Mouse (Mus musculus) hindbrain, embryonic 15.5 days (tissue): ENCODE data around the gene Klk1b9. TPM values are rescaled to one million over a fixed set of nuclear protein-coding genes. Genes with fewer than 3 reads are reported as not detected.
"Not testable (repeated sequence)": the region's sequence is repeated elsewhere in the genome, so short reads cannot be mapped to it uniquely, and the experiment has no call there.

Experiments
- ATAC-seq: fragments of 200-750 bp; cut with Nextera tagmentation; 2 replicates; pipeline ENCODE4 v1.8.0; 2017; ENCODE audit warnings: low read depth, moderate number of reproducible peaks, moderate TSS enrichment; ENCODE audit not compliant: low FRiP score
- H3K27ac ChIP-seq: fragments of 300-500 bp; sonication (generic); replicated peaks from 2 replicates; pipeline ENCODE4 v1.5.1; 2015; ENCODE audit warnings: mild to moderate bottlenecking, inconsistent platforms
- H3K27me3 ChIP-seq: fragments of 300-500 bp; sonication (generic); 2 replicates; pipeline ENCODE4 v1.6.1; 2015; ENCODE audit warnings: control low read depth, inconsistent platforms
- H3K36me3 ChIP-seq: fragments of 300-500 bp; sonication (generic); 2 replicates; pipeline ENCODE4 v1.6.1; 2015; ENCODE audit warnings: control low read depth, inconsistent platforms
- H3K4me1 ChIP-seq: fragments of 300-500 bp; sonication (generic); replicated peaks from 2 replicates; pipeline ENCODE4 v1.6.1; 2015; ENCODE audit warnings: control low read depth, inconsistent platforms
- H3K4me2 ChIP-seq: fragments of 300-500 bp; sonication (generic); 2 replicates; pipeline ENCODE4 v1.6.1; 2015; ENCODE audit warnings: moderate library complexity, mild to moderate bottlenecking, inconsistent platforms
- H3K4me3 ChIP-seq: fragments of 300-500 bp; sonication (generic); 2 replicates; pipeline ENCODE4 v1.5.1; 2015; ENCODE audit warnings: mild to moderate bottlenecking, inconsistent platforms
- H3K9ac ChIP-seq: fragments of 300-500 bp; sonication (generic); 2 replicates; pipeline ENCODE4 v1.6.1; 2015; ENCODE audit warnings: inconsistent platforms
- H3K9me3 ChIP-seq: fragments of 300-500 bp; sonication (generic); 2 replicates; pipeline ENCODE4 v1.6.1; 2016; ENCODE audit warnings: control low read depth, inconsistent platforms
- WGBS: fragments of 180-500 bp; shearing (Covaris S2); methylation state at CpG from one replicate; pipeline ENCODE4 v1.1.7; 2015; 5-methylcytosine and 5-hydroxymethylcytosine counted together
- polyA plus RNA-seq: library from polyadenylated mRNA; unstranded; fragments of >200 nt; fragmentation: Nextera tagmentation; extraction: Ambion mirVana; gene quantifications from 2 replicates; pipeline ENCODE4 v1.2.1, GENCODE M21; 2015

Klk1b9 gene
- polyA plus RNA-seq, 1 experiment from 2014 or later = not detected

DNA sequence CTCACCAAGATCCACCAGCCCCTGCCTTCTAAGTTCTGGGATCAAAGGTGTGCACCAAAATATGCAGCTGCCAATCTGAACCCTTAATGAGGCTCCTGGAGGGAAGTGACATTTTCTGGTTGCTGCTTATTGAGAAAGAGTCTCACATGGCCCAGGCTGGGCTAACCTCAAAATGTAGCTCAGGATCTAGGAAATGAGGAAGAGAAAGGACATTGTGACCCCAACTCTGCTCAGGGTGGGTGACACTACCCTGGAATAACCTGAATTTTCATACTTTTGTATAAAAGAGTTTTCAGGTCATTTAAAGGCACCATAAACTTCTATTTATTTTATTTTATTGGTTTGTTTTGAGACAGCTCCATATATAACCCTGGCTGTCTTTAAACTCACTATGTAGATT, 9.8 kb downstream of the Klk1b9 start:
- no peaks in the 10 kb centered on the region for H3K36me3 ChIP-seq
- H3K9me3 ChIP-seq = no peaks in the 10 kb centered on the region
- H3K4me3 ChIP-seq = no peak overlapping the region
- H3K4me1 ChIP-seq = no peaks in the 10 kb centered on the region
- no peak for ATAC-seq
- no peak overlapping the region for H3K9ac ChIP-seq
- no peak overlapping the region for H3K4me2 ChIP-seq
- no peak overlapping the region for H3K27ac ChIP-seq
- H3K27me3 ChIP-seq = no peaks in the 10 kb centered on the region

GRCm38 (mm10) chr7:43994821-43995220, 19.0 kb downstream of the Klk1b9 start:
- not testable (repeated sequence) for H3K9ac ChIP-seq, H3K4me1 ChIP-seq, ATAC-seq, H3K4me3 ChIP-seq, H3K27me3 ChIP-seq, H3K27ac ChIP-seq, H3K9me3 ChIP-seq, H3K4me2 ChIP-seq, H3K36me3 ChIP-seq
- 87% methylated on average over 1 of the region's 1 CpGs for WGBS

DNA sequence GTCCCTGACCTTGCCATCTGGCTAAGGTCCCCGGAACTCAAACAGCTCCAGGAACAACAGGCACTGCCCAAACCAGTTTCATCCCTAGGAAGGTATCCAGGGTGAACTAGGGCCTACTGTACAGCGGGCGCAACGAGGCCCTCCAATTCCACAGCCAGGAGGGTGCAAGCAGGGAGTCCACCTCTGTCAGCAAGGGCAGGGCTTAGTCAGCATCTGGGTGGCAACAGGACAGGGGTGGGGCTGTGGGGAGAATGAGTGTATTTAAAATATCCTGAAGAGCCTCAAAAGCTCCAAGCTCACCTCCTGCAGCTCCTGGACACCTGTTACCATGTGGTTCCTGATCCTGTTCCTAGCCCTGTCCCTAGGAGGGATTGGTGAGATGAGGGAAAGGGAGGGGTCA, 19.7 kb downstream of the Klk1b9 start, which contains the start of gene Klk1b11:
Gene Klk1b11, plus strand, starts transcription at position 301 of the 400 bp plus-strand sequence.
- H3K4me2 ChIP-seq, H3K9me3 ChIP-seq, H3K4me3 ChIP-seq, H3K9ac ChIP-seq, ATAC-seq, H3K36me3 ChIP-seq, H3K27me3 ChIP-seq, H3K4me1 ChIP-seq, H3K27ac ChIP-seq: not testable (repeated sequence)
- WGBS = 90% methylated on average over 4 of the region's 4 CpGs

DNA sequence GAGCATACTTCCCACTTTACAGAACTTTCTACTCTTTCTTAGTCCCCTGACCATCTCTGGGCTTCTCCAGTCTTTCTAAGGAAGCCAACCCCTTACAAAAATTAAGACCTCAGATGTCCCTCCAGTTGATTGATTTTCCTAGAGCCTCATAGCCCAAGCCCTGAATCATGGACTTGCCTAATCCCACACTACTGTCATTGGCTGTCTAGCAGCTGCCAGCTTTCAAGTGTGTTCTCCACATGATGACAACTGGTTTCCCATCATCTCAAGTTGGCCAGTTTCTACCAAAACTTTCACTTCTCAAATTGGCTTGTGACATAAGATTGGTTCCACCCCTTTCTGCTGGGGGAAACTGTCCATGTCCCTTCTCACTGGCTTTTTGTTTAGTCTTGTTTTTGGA, 29.0 kb downstream of the Klk1b9 start:
- no peaks in the 10 kb centered on the region for H3K27me3 ChIP-seq

DNA sequence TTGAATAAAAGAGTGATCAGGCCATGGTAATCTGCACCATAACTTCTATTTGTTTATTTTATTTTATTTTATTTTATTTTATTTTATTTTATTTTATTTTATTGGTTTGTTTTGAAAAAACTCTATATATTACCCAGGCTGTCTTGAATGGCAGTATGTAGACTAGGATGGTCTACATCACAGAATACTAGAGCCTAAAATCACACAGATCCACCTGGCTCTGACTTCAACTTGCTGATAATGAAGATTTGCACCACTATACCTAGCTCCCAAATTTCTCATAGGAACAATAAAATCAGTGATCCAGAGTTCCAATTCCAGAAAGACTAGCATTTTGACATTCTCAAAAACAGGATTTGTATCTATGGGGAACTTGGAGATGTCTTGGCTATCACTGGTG, 36.0 kb downstream of the Klk1b9 start, which contains the start of gene Klk1b26:
Gene Klk1b26, plus strand, starts transcription at position 301 of the 400 bp plus-strand sequence.
- H3K27ac ChIP-seq, H3K4me2 ChIP-seq, H3K9me3 ChIP-seq, ATAC-seq, H3K9ac ChIP-seq, H3K4me3 ChIP-seq, H3K36me3 ChIP-seq, H3K4me1 ChIP-seq, H3K27me3 ChIP-seq: not testable (repeated sequence)

More for the DNA sequence above, 29.0 kb downstream of the Klk1b9 start:
- Histone ChIP-seq H3K36me3 (no peaks in the 10 kb centered on the region), H3K4me2 (no peak overlapping the region), H3K9ac (no peak overlapping the region), H3K9me3 (no peaks in the 10 kb centered on the region), H3K27ac (no peak overlapping the region), H3K4me1 (no peaks in the 10 kb centered on the region), H3K4me3 (no peak overlapping the region)
- ATAC-seq = no peak

DNA sequence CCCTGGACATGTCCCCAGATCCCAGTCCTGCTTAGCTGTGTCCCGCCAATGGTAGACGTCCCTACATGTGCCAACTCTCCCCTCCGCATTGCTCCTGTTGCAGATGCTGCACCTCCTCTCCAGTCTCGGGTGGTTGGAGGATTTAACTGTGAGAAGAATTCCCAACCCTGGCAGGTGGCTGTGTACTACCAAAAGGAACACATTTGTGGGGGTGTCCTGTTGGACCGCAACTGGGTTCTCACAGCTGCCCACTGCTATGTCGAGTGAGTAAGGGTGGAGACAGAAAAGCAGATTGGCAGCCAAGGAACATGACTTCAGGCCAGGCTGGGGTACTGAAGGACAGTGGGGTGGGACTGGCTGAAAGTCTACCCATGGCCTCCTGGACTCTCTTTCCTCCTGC, 38.8 kb downstream of the Klk1b9 start:
- not testable (repeated sequence) for H3K9me3 ChIP-seq, H3K4me2 ChIP-seq, H3K36me3 ChIP-seq, ATAC-seq, H3K4me3 ChIP-seq, H3K4me1 ChIP-seq, H3K27ac ChIP-seq, H3K9ac ChIP-seq, H3K27me3 ChIP-seq
- WGBS = 82% methylated on average over 6 of the region's 6 CpGs

- WGBS = 87% methylated on average over 5 of the region's 5 CpGs
- no peak overlapping the region for H3K27ac ChIP-seq
- H3K9ac ChIP-seq = no peak overlapping the region
- no peaks in the 10 kb centered on the region for H3K27me3 ChIP-seq
- H3K4me2 ChIP-seq = no peak overlapping the region
- no peaks in the 10 kb centered on the region for H3K36me3 ChIP-seq
- H3K4me3 ChIP-seq = no peak overlapping the region
- no peak for ATAC-seq
- no peaks in the 10 kb centered on the region for H3K4me1 ChIP-seq
- no peaks in the 10 kb centered on the region for H3K9me3 ChIP-seq
These were observed 39.2 kb downstream of the Klk1b9 start for GRCm38 (mm10) chr7:44015071-44015470.

Other genes starting within 250 kb of the Klk1b9 start
- 0.14 TPM in 1 of 2 replicates, not detected in the other for gene Klk12, start 207.2 kb upstream of the Klk1b9 start, polyA plus RNA-seq
- 0.22 and 0.27 TPM in 2 replicates for gene Klk11, start 201.5 kb upstream of the Klk1b9 start, polyA plus RNA-seq
- 0.10 and 0.30 TPM in 2 replicates for gene Klk10, start 195.0 kb upstream of the Klk1b9 start, polyA plus RNA-seq
- gene Klk9, start 184.2 kb upstream of the Klk1b9 start, polyA plus RNA-seq = 0.13 and 0.14 TPM in 2 replicates
- 10.1 TPM in 2 replicates for gene Klk8, start 178.5 kb upstream of the Klk1b9 start, polyA plus RNA-seq
- 0.13 TPM in 1 of 2 replicates, not detected in the other for gene Klk7, start 164.8 kb upstream of the Klk1b9 start, polyA plus RNA-seq
- not detected in 2 replicates for gene Klk6, start 151.6 kb upstream of the Klk1b9 start, polyA plus RNA-seq
- gene Klk5, start 134.1 kb upstream of the Klk1b9 start, polyA plus RNA-seq = not detected in 2 replicates
- gene Klk4, start 94.9 kb upstream of the Klk1b9 start, polyA plus RNA-seq = 1.7 and 2.6 TPM in 2 replicates
- gene Klk15, start 42.3 kb upstream of the Klk1b9 start, polyA plus RNA-seq = not detected in 2 replicates
- not detected in 2 replicates for gene Klk1b8, start 25.4 kb upstream of the Klk1b9 start, polyA plus RNA-seq
- not detected in 2 replicates for gene Klk1b1, start 9.3 kb upstream of the Klk1b9 start, polyA plus RNA-seq
- not detected in 2 replicates for gene Klk1b11, start 19.8 kb downstream of the Klk1b9 start, polyA plus RNA-seq
- not detected in 2 replicates for gene Klk1b26, start 36.1 kb downstream of the Klk1b9 start, polyA plus RNA-seq
- gene Klk1b27, start 76.2 kb downstream of the Klk1b9 start, polyA plus RNA-seq = not detected in 2 replicates
- not detected in 2 replicates for gene Klk1b21, start 126.3 kb downstream of the Klk1b9 start, polyA plus RNA-seq
- not detected in 2 replicates for gene Klk1b22, start 136.6 kb downstream of the Klk1b9 start, polyA plus RNA-seq
- gene Klk1b16, start 160.7 kb downstream of the Klk1b9 start, polyA plus RNA-seq = not detected in 2 replicates
- not detected in 2 replicates for gene Klk1b24, start 212.2 kb downstream of the Klk1b9 start, polyA plus RNA-seq
- gene Klk1b3, start 222.1 kb downstream of the Klk1b9 start, polyA plus RNA-seq = not detected in 2 replicates
- not detected in 2 replicates for gene Klk1b4, start 231.4 kb downstream of the Klk1b9 start, polyA plus RNA-seq
- gene Klk1b5, start 239.9 kb downstream of the Klk1b9 start, polyA plus RNA-seq = not detected in 2 replicates
- not detected in 2 replicates for gene Klk1, start 249.3 kb downstream of the Klk1b9 start, polyA plus RNA-seq